ENCODE assay signal across 26 mouse cellular contexts in the genomic region with DNA sequence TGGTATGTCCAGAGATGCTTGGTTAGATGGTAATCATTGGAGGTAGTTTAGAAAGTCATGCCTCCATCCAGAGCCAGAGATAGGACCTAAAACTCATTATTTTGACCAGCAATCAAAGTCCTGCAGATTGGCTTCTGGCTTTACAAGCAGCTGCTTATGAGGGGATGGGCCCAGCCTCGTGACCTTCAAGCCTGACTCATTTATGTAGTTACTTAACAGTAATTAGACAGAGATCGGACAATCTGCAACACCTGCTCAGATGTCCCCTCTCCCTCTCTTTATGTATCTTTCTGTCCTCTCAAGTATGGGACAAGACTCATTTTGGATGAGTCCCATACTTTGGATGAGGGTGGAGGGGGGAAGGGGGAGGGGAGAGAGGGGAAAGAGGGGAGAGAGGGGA. TPM values are rescaled to one million over a fixed set of nuclear protein-coding genes. Genes with fewer than 3 reads are reported as not detected.
"Had no signal": no experiment of that assay in that cellular context is flagged by ENCODE, and none has a peak within 500 bp of the region (broad histone marks: within the 10 kb centered on the region; RNA-seq: fewer than 3 reads in every experiment).

No protein-coding gene starts in this region.

- H3K4me1 ChIP-seq: embryonic facial prominence, embryonic 10.5 days; embryonic facial prominence, embryonic 12.5 days; embryonic facial prominence, embryonic 13.5 days; forebrain, embryonic 10.5 days; forebrain, embryonic 12.5 days; forebrain, embryonic 13.5 days; forebrain, embryonic 15.5 days had no signal

- H3K27me3 ChIP-seq: embryonic facial prominence, embryonic 13.5 days; embryonic facial prominence, embryonic 15.5 days; forebrain, embryonic 12.5 days; forebrain, embryonic 13.5 days; forebrain, embryonic 15.5 days had no signal

- ATAC-seq: forebrain, embryonic 13.5 days; forebrain, embryonic 14.5 days; forebrain, embryonic 15.5 days; forebrain, embryonic 16.5 days; forebrain, postnatal 0 days had no signal

- H3K27ac ChIP-seq: embryonic facial prominence, embryonic 10.5 days; embryonic facial prominence, embryonic 12.5 days; embryonic facial prominence, embryonic 13.5 days; embryonic facial prominence, embryonic 15.5 days; forebrain, embryonic 10.5 days; forebrain, embryonic 12.5 days; forebrain, embryonic 13.5 days; forebrain, embryonic 15.5 days; gastrocnemius, adult 2 months; heart, adult 2 months had no signal

- H3K9ac ChIP-seq: embryonic facial prominence, embryonic 12.5 days; embryonic facial prominence, embryonic 13.5 days; embryonic facial prominence, embryonic 15.5 days; forebrain, embryonic 12.5 days; forebrain, embryonic 13.5 days; forebrain, embryonic 15.5 days; forebrain, postnatal 0 days had no signal

- H3K4me3 ChIP-seq: embryonic facial prominence, embryonic 10.5 days; embryonic facial prominence, embryonic 12.5 days; embryonic facial prominence, embryonic 13.5 days; embryonic facial prominence, embryonic 15.5 days; erythroblast, embryonic 14.5 days; forebrain, embryonic 10.5 days; forebrain, embryonic 12.5 days; forebrain, embryonic 13.5 days; forebrain, embryonic 15.5 days; gastrocnemius, adult 2 months; heart, adult 2 months had no signal

- H3K9me3 ChIP-seq: embryonic facial prominence, embryonic 10.5 days; embryonic facial prominence, embryonic 12.5 days; embryonic facial prominence, embryonic 13.5 days; embryonic facial prominence, embryonic 15.5 days; forebrain, embryonic 10.5 days; forebrain, embryonic 12.5 days; forebrain, embryonic 13.5 days; forebrain, embryonic 15.5 days had no signal

- H3K36me3 ChIP-seq: embryonic facial prominence, embryonic 10.5 days; embryonic facial prominence, embryonic 12.5 days; embryonic facial prominence, embryonic 13.5 days; embryonic facial prominence, embryonic 15.5 days; forebrain, embryonic 10.5 days; forebrain, embryonic 12.5 days; forebrain, embryonic 15.5 days had no signal

- DNase-seq: cerebellum, adult 9-11 months; cerebellum, postnatal 10 days; cerebellum, postnatal 14 days; cerebellum, postnatal 25 days; cerebellum, postnatal 36 days; embryo, embryonic 11 days; forebrain, postnatal 0 days; gastrocnemius, adult 2 months; gastrocnemius, postnatal 10 days; gastrocnemius, postnatal 14 days; gastrocnemius, postnatal 25 days; gastrocnemius, postnatal 36 days; heart, adult 11 months; heart, adult 18-20 months; heart, adult 2 months had no signal

- H3K4me2 ChIP-seq: embryonic facial prominence, embryonic 12.5 days; embryonic facial prominence, embryonic 13.5 days; embryonic facial prominence, embryonic 15.5 days; forebrain, embryonic 12.5 days; forebrain, embryonic 13.5 days; forebrain, embryonic 15.5 days had no signal

RNA-seq across cellular contexts. Expression of a gene that starts 12.0 kb away (rescaled TPM):
- polyA plus RNA-seq: erythroblast, embryonic 14.5 days had no signal
